In genomic region chr7:30572969-30573368, GRCm38 (mm10) we compare ENCODE assay signal across 10 mouse cellular contexts. TPM values are rescaled to one million over a fixed set of nuclear protein-coding genes. Genes with fewer than 3 reads are reported as not detected.
A peak's percentile ranks its signal among the peaks of the same experiment; 100 is the strongest.
DNase-seq lines count a peak whose midpoint lies in the region; ATAC-seq and TF ChIP-seq lines count a peak whose summit lies in the region.
"Had no signal": no experiment of that assay in that cellular context is flagged by ENCODE, and none has a peak within 500 bp of the region (broad histone marks: within the 10 kb centered on the region; RNA-seq: fewer than 3 reads in every experiment).

No protein-coding gene starts in this region.

- no peak for ATAC-seq in kidney, embryonic 14.5 days (ENCODE audit: low FRiP score, low TSS enrichment)
- peak; percentile 86 for ATAC-seq in megakaryocyte-erythroid progenitor cell, adult 5-6 weeks (replicated peaks; ENCODE audit: low FRiP score, low TSS enrichment, poor library complexity, severe bottlenecking)
- ATAC-seq in hindbrain, embryonic 16.5 days = no peak
- no peak for ATAC-seq in forebrain, embryonic 16.5 days

- no peak overlapping the region for H3K27ac ChIP-seq in kidney, adult 2 months (ENCODE audit: insufficient read depth, low read depth, low read length)
- no peak overlapping the region for H3K27ac ChIP-seq in kidney, embryonic 14.5 days (ENCODE audit: low read depth, low read length)
- no peak overlapping the region for H3K27ac ChIP-seq in hindbrain, embryonic 16.5 days (ENCODE audit: low read depth, low read length)
- H3K27ac ChIP-seq in forebrain, embryonic 16.5 days (ENCODE audit: low read length) = no peak overlapping the region
- H3K27ac ChIP-seq: limb, embryonic 12.5 days; stomach, embryonic 15.5 days had no signal

- 28% methylated on average over 2 of the region's 2 CpGs for whole genome bisulfite sequencing in kidney, adult 2 months
- 81% methylated on average over 2 of the region's 2 CpGs for WGBS in kidney, embryonic 14.5 days
- WGBS in hindbrain, embryonic 16.5 days = 73% methylated on average over 2 of the region's 2 CpGs
- 63% methylated on average over 2 of the region's 2 CpGs for WGBS in forebrain, embryonic 16.5 days

- no peaks in the 10 kb centered on the region for H3K4me1 ChIP-seq in kidney, adult 2 months (ENCODE audit: control insufficient read depth, insufficient read depth, low read length)
- H3K4me1 ChIP-seq in kidney, embryonic 14.5 days (ENCODE audit: control insufficient read depth, insufficient read depth, low read length) = no peaks in the 10 kb centered on the region
- no peaks in the 10 kb centered on the region for H3K4me1 ChIP-seq in hindbrain, embryonic 16.5 days (ENCODE audit: control insufficient read depth, insufficient read depth, low read depth, low read length)
- H3K4me1 ChIP-seq in forebrain, embryonic 16.5 days (replicated peaks; ENCODE audit: control insufficient read depth, insufficient read depth, low read length) = no peaks in the 10 kb centered on the region
- H3K4me1 ChIP-seq: limb, embryonic 12.5 days; stomach, embryonic 15.5 days had no signal

- no peak for TF ChIP-seq CTCF in kidney, adult 2 months (conservative IDR thresholded peaks at IDR 0.05; ENCODE audit: insufficient read depth, insufficient read length, low read depth, low read length)

- no peak overlapping the region for H3K4me3 ChIP-seq in kidney, adult 2 months (ENCODE audit: insufficient read depth, low read depth, low read length)
- H3K4me3 ChIP-seq in kidney, embryonic 14.5 days (ENCODE audit: low read length) = no peak overlapping the region
- no peak overlapping the region for H3K4me3 ChIP-seq in hindbrain, embryonic 16.5 days (ENCODE audit: low read length)
- H3K4me3 ChIP-seq in forebrain, embryonic 16.5 days (replicated peaks; ENCODE audit: low read length) = no peak overlapping the region
- H3K4me3 ChIP-seq: limb, embryonic 12.5 days; stomach, embryonic 15.5 days had no signal

- TF ChIP-seq POLR2A in kidney, adult 2 months (IDR thresholded peaks at IDR 0.05; ENCODE audit: low read depth, low read length) = no peak

- peaks cover 5% of the 10 kb centered on the region; the same call in 1 of the 2 replicates for H3K36me3 ChIP-seq in kidney, adult 2 months (ENCODE audit: control insufficient read depth, insufficient read depth, low read length)
- peaks cover 100% of the 10 kb centered on the region for H3K36me3 ChIP-seq in kidney, embryonic 14.5 days (ENCODE audit: control insufficient read depth, insufficient read depth, low read length)
- H3K36me3 ChIP-seq in hindbrain, embryonic 16.5 days (ENCODE audit: control insufficient read depth, insufficient read depth, low read length) = peaks cover 82% of the 10 kb centered on the region
- peaks cover 74% of the 10 kb centered on the region for H3K36me3 ChIP-seq in forebrain, embryonic 16.5 days (ENCODE audit: control insufficient read depth, insufficient read depth)

- H3K4me2 ChIP-seq in kidney, embryonic 14.5 days (replicated peaks; ENCODE audit: low read depth, low read length) = no peak overlapping the region
- no peak overlapping the region for H3K4me2 ChIP-seq in hindbrain, embryonic 16.5 days (ENCODE audit: low read length)
- H3K4me2 ChIP-seq in forebrain, embryonic 16.5 days (ENCODE audit: low read length) = no peak overlapping the region
- H3K4me2 ChIP-seq: limb, embryonic 12.5 days; stomach, embryonic 15.5 days had no signal

- H3K27me3 ChIP-seq in kidney, adult 2 months (replicated peaks; ENCODE audit: control insufficient read depth, insufficient read depth, low read length) = no peaks in the 10 kb centered on the region
- H3K27me3 ChIP-seq in kidney, embryonic 14.5 days (ENCODE audit: control insufficient read depth, insufficient read depth, low read length) = no peaks in the 10 kb centered on the region
- no peaks in the 10 kb centered on the region for H3K27me3 ChIP-seq in hindbrain, embryonic 16.5 days (replicated peaks; ENCODE audit: control insufficient read depth, insufficient read depth, low read length)
- no peaks in the 10 kb centered on the region for H3K27me3 ChIP-seq in forebrain, embryonic 16.5 days (replicated peaks; ENCODE audit: control insufficient read depth, insufficient read depth, low read length)
- H3K27me3 ChIP-seq: limb, embryonic 12.5 days; stomach, embryonic 15.5 days had no signal

- H3K9me3 ChIP-seq in kidney, embryonic 14.5 days (ENCODE audit: control insufficient read depth, low read length) = no peaks in the 10 kb centered on the region
- H3K9me3 ChIP-seq in hindbrain, embryonic 16.5 days (ENCODE audit: control insufficient read depth, low read length) = no peaks in the 10 kb centered on the region
- H3K9me3 ChIP-seq in forebrain, embryonic 16.5 days (ENCODE audit: control insufficient read depth, low read length) = no peaks in the 10 kb centered on the region
- H3K9me3 ChIP-seq: limb, embryonic 12.5 days; stomach, embryonic 15.5 days had no signal

- peak; percentile 81 for DNase-seq in kidney, adult 2 months
- DNase-seq in brain, adult 2 months (ENCODE audit: low read depth, low spot score) = peak; percentile 81
- peak; percentile 68 for DNase-seq in gastrocnemius, postnatal 10 days
- DNase-seq in embryo, embryonic 9.5 days (ENCODE audit: extremely low spot score) = no peak

- H3K9ac ChIP-seq in kidney, embryonic 14.5 days (ENCODE audit: low read depth, low read length) = no peak overlapping the region
- no peak overlapping the region for H3K9ac ChIP-seq in hindbrain, embryonic 16.5 days (ENCODE audit: low read depth, low read length)
- H3K9ac ChIP-seq in forebrain, embryonic 16.5 days (replicated peaks; ENCODE audit: low read depth, low read length) = no peak overlapping the region
- H3K9ac ChIP-seq: limb, embryonic 12.5 days; stomach, embryonic 15.5 days had no signal

RNA-seq across cellular contexts. Expression of gene Igflr1, which starts 7.7 kb away (rescaled TPM):
- 5.2 and 5.4 TPM in 2 replicates for polyA plus RNA-seq in kidney, adult 2 months (2012; rRNA removed)
- 2.9 and 3.7 TPM in 2 replicates for polyA plus RNA-seq in kidney, embryonic 14.5 days (2014; fragmentation: Nextera tagmentation; extraction: Ambion mirVana)
- 1 to 10 TPM; 1.4 to 2.3 TPM for total RNA-seq in gastrocnemius, postnatal 10 days (2021)
- 3.7 and 11.3 TPM in 2 replicates for total RNA-seq in megakaryocyte-erythroid progenitor cell, adult 5-6 weeks (2014; fragmentation: Nextera tagmentation)
- total RNA-seq in megakaryocyte-erythroid progenitor cell, adult 5-6 weeks (2017) = not detected in 2 replicates
- polyA plus RNA-seq in hindbrain, embryonic 16.5 days (2015; fragmentation: Nextera tagmentation; extraction: Ambion mirVana) = 4.0 and 6.8 TPM in 2 replicates
- polyA plus RNA-seq in forebrain, embryonic 16.5 days (2015; fragmentation: Nextera tagmentation; extraction: Ambion mirVana) = 5.8 and 6.3 TPM in 2 replicates

RNA-seq across cellular contexts. Expression of gene Psenen, which starts 9.5 kb away (rescaled TPM):
- 168 and 223 TPM in 2 replicates for polyA plus RNA-seq in kidney, adult 2 months (2012; rRNA removed)
- polyA plus RNA-seq in kidney, embryonic 14.5 days (2014; fragmentation: Nextera tagmentation; extraction: Ambion mirVana) = 121 and 182 TPM in 2 replicates
- total RNA-seq in gastrocnemius, postnatal 10 days (2021) = 100 to 1,000 TPM in 1 of 2 experiments, 10 to 100 TPM in 1; 93.7 to 104 TPM
- total RNA-seq in megakaryocyte-erythroid progenitor cell, adult 5-6 weeks (2014; fragmentation: Nextera tagmentation) = 150 and 174 TPM in 2 replicates
- 99.1 and 117 TPM in 2 replicates for total RNA-seq in megakaryocyte-erythroid progenitor cell, adult 5-6 weeks (2017)
- 121 and 132 TPM in 2 replicates for polyA plus RNA-seq in hindbrain, embryonic 16.5 days (2015; fragmentation: Nextera tagmentation; extraction: Ambion mirVana)
- 117 and 121 TPM in 2 replicates for polyA plus RNA-seq in forebrain, embryonic 16.5 days (2015; fragmentation: Nextera tagmentation; extraction: Ambion mirVana)

RNA-seq across cellular contexts. Expression of gene Gm49396, which starts 9.8 kb away (rescaled TPM):
- polyA plus RNA-seq in kidney, adult 2 months (2012; rRNA removed) = 1.5 and 1.9 TPM in 2 replicates
- polyA plus RNA-seq in kidney, embryonic 14.5 days (2014; fragmentation: Nextera tagmentation; extraction: Ambion mirVana) = 8.0 and 11.3 TPM in 2 replicates
- total RNA-seq in gastrocnemius, postnatal 10 days (2021) = 1 to 10 TPM; 1.5 to 2.3 TPM
- 5.3 and 14.0 TPM in 2 replicates for total RNA-seq in megakaryocyte-erythroid progenitor cell, adult 5-6 weeks (2014; fragmentation: Nextera tagmentation)
- total RNA-seq in megakaryocyte-erythroid progenitor cell, adult 5-6 weeks (2017) = 1.5 and 7.0 TPM in 2 replicates
- 13.7 and 17.4 TPM in 2 replicates for polyA plus RNA-seq in hindbrain, embryonic 16.5 days (2015; fragmentation: Nextera tagmentation; extraction: Ambion mirVana)
- polyA plus RNA-seq in forebrain, embryonic 16.5 days (2015; fragmentation: Nextera tagmentation; extraction: Ambion mirVana) = 23.5 and 28.5 TPM in 2 replicates

RNA-seq across cellular contexts. Expression of gene U2af1l4, which starts 9.9 kb away (rescaled TPM):
- 47.9 and 54.5 TPM in 2 replicates for polyA plus RNA-seq in kidney, adult 2 months (2012; rRNA removed)
- 109 and 119 TPM in 2 replicates for polyA plus RNA-seq in kidney, embryonic 14.5 days (2014; fragmentation: Nextera tagmentation; extraction: Ambion mirVana)
- 10 to 100 TPM; 56.3 to 57.5 TPM for total RNA-seq in gastrocnemius, postnatal 10 days (2021)
- total RNA-seq in megakaryocyte-erythroid progenitor cell, adult 5-6 weeks (2014; fragmentation: Nextera tagmentation) = 29.4 and 34.6 TPM in 2 replicates
- 79.6 and 83.0 TPM in 2 replicates for total RNA-seq in megakaryocyte-erythroid progenitor cell, adult 5-6 weeks (2017)
- polyA plus RNA-seq in hindbrain, embryonic 16.5 days (2015; fragmentation: Nextera tagmentation; extraction: Ambion mirVana) = 86.8 and 96.9 TPM in 2 replicates
- polyA plus RNA-seq in forebrain, embryonic 16.5 days (2015; fragmentation: Nextera tagmentation; extraction: Ambion mirVana) = 107 and 111 TPM in 2 replicates

RNA-seq across cellular contexts. Expression of gene Lin37, which starts 13.3 kb away (rescaled TPM):
- polyA plus RNA-seq in kidney, adult 2 months (2012; rRNA removed) = 29.0 and 33.8 TPM in 2 replicates
- polyA plus RNA-seq in kidney, embryonic 14.5 days (2014; fragmentation: Nextera tagmentation; extraction: Ambion mirVana) = 38.5 and 48.0 TPM in 2 replicates
- total RNA-seq in gastrocnemius, postnatal 10 days (2021) = 10 to 100 TPM; 11.0 to 16.3 TPM
- 45.8 and 61.6 TPM in 2 replicates for total RNA-seq in megakaryocyte-erythroid progenitor cell, adult 5-6 weeks (2014; fragmentation: Nextera tagmentation)
- total RNA-seq in megakaryocyte-erythroid progenitor cell, adult 5-6 weeks (2017) = 13.8 and 28.6 TPM in 2 replicates
- polyA plus RNA-seq in hindbrain, embryonic 16.5 days (2015; fragmentation: Nextera tagmentation; extraction: Ambion mirVana) = 51.0 and 58.7 TPM in 2 replicates
- polyA plus RNA-seq in forebrain, embryonic 16.5 days (2015; fragmentation: Nextera tagmentation; extraction: Ambion mirVana) = 52.9 and 55.1 TPM in 2 replicates
